Mouse (Mus musculus) neural tube, embryonic 12.5 days (tissue): ENCODE results near the gene Fem1a. TPM values are rescaled to one million over a fixed set of nuclear protein-coding genes. Genes with fewer than 3 reads are reported as not detected.

Source experiments
- ATAC-seq: fragments of 200-750 bp; cut with Nextera tagmentation; 2 replicates; pipeline ENCODE4 v1.8.0; 2017; ENCODE audit warnings: low read depth, mild to moderate bottlenecking, moderate TSS enrichment, moderate library complexity; ENCODE audit not compliant: low FRiP score
- H3K27ac ChIP-seq: fragments of 300-500 bp; sonication (generic); 2 replicates; pipeline ENCODE4 v1.5.1; 2016
- H3K27me3 ChIP-seq: fragments of 300-500 bp; sonication (generic); replicated peaks from 2 replicates; pipeline ENCODE4 v1.6.1; 2016; ENCODE audit warnings: mild to moderate bottlenecking
- H3K36me3 ChIP-seq: fragments of 300-500 bp; sonication (generic); 2 replicates; pipeline ENCODE4 v1.6.1; 2016; ENCODE audit warnings: mild to moderate bottlenecking
- H3K4me1 ChIP-seq: fragments of 300-500 bp; sonication (generic); 2 replicates; pipeline ENCODE4 v1.6.1; 2016
- H3K4me2 ChIP-seq: fragments of 300-500 bp; sonication (generic); replicated peaks from 2 replicates; pipeline ENCODE4 v1.6.1; 2016; ENCODE audit warnings: mild to moderate bottlenecking
- H3K4me3 ChIP-seq: fragments of 300-500 bp; sonication (generic); 2 replicates; pipeline ENCODE4 v1.5.1; 2016
- H3K9ac ChIP-seq: fragments of 300-500 bp; sonication (generic); 2 replicates; pipeline ENCODE4 v1.6.1; 2016; ENCODE audit warnings: mild to moderate bottlenecking
- H3K9me3 ChIP-seq: fragments of 300-500 bp; sonication (generic); 2 replicates; pipeline ENCODE4 v1.6.1; 2016; ENCODE audit warnings: mild to moderate bottlenecking
- WGBS: fragments of 180-500 bp; shearing (Covaris S2); methylation state at CpG from one replicate; pipeline ENCODE4 v1.1.7; 2016; 5-methylcytosine and 5-hydroxymethylcytosine counted together
- polyA plus RNA-seq: library from polyadenylated mRNA; unstranded; fragments of >200 nt; fragmentation: Nextera tagmentation; extraction: Ambion mirVana; gene quantifications from 2 replicates; pipeline ENCODE4 v1.2.1, GENCODE M21; 2016

The Fem1a gene
- polyA plus RNA-seq, 1 experiment from 2014 or later: 20.6 TPM

- Histone ChIP-seq H3K36me3 (no peaks in the 10 kb centered on the region), H3K27ac (no peak overlapping the region), H3K9ac (no peak overlapping the region), H3K4me1 (no peaks in the 10 kb centered on the region), H3K9me3 (no peaks in the 10 kb centered on the region), H3K4me3 (no peak overlapping the region), H3K4me2 (no peak overlapping the region), H3K27me3 (no peaks in the 10 kb centered on the region; the same call in none of the 2 replicates)
- 32% methylated on average over 1 of the region's 1 CpGs for WGBS
- ATAC-seq: no peak
Observed at GRCm38 (mm10) chr17:56224916-56225315, 31.7 kb upstream of the Fem1a start.

GRCm38 (mm10) chr17:56226566-56226965, 30.0 kb upstream of the Fem1a start:
- WGBS: 82% methylated on average over 3 of the region's 3 CpGs
- no peak overlapping the region for H3K4me3 ChIP-seq
- H3K27me3 ChIP-seq: no peaks in the 10 kb centered on the region; the same call in none of the 2 replicates
- H3K9ac ChIP-seq: no peak overlapping the region
- H3K9me3 ChIP-seq: no peaks in the 10 kb centered on the region
- H3K4me2 ChIP-seq: no peak overlapping the region
- no peak overlapping the region for H3K27ac ChIP-seq
- no peaks in the 10 kb centered on the region for H3K4me1 ChIP-seq
- no peak for ATAC-seq
- H3K36me3 ChIP-seq: no peaks in the 10 kb centered on the region

DNA sequence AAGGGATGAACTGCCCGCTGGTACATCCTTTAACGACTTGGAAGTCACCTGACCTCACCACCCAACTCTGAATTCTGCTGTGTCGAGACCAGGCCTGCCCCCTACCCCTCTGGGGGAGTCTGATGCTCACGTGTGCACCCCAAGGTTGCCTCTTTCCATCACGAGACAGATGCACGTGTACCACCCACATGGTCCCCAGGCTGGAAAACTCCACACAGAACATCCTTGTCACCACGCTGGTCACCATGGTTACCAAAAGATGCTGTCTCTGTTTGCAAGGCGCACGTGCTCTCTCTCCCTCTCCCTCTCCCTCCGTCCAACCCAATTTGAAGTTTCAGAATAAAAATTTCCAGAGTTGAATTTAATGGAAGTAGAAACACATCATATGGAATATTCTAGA, 26.7 kb upstream of the Fem1a start:
- Histone ChIP-seq H3K4me1 (peaks cover 10% of the 10 kb centered on the region), H3K9ac (no peak overlapping the region), H3K9me3 (no peaks in the 10 kb centered on the region), H3K36me3 (no peaks in the 10 kb centered on the region), H3K4me3 (no peak overlapping the region), H3K4me2 (no peak overlapping the region), H3K27ac (no peak overlapping the region), H3K27me3 (no peaks in the 10 kb centered on the region; the same call in 1 of the 2 replicates)
- no peak for ATAC-seq
- 66% methylated on average over 10 of the region's 10 CpGs for WGBS

DNA sequence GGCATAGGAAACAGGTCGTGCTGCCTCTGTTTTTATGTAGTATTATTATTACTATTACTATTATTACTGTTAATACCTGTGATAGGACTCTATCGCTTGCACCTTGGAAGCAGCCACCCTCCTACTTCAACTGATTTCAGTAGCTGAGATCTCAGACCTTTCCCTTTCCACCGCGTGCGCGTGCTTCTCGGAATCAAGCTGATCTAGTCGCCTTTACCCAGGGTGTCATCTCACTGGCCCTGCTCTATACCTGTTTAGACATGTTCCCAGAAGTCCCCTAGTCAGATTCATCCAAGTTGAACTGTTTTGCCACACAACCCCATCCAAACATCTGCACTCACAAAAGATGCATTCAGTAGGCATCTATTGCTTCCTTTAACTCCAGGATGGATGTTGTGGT, 23.2 kb upstream of the Fem1a start:
- no peaks in the 10 kb centered on the region for H3K27me3 ChIP-seq
- peak overlapping the region; percentile 13; the same call in 1 of the 2 replicates for H3K4me3 ChIP-seq
- peak; percentile 37; the same call in 1 of the 2 replicates for ATAC-seq
- no peak overlapping the region for H3K9ac ChIP-seq
- no peaks in the 10 kb centered on the region for H3K9me3 ChIP-seq
- H3K4me2 ChIP-seq: peak overlapping the region; percentile 53
- H3K4me1 ChIP-seq: peaks cover 10% of the 10 kb centered on the region
- WGBS: 52% methylated on average over 8 of the region's 8 CpGs
- H3K36me3 ChIP-seq: no peaks in the 10 kb centered on the region
- H3K27ac ChIP-seq: no peak overlapping the region

DNA sequence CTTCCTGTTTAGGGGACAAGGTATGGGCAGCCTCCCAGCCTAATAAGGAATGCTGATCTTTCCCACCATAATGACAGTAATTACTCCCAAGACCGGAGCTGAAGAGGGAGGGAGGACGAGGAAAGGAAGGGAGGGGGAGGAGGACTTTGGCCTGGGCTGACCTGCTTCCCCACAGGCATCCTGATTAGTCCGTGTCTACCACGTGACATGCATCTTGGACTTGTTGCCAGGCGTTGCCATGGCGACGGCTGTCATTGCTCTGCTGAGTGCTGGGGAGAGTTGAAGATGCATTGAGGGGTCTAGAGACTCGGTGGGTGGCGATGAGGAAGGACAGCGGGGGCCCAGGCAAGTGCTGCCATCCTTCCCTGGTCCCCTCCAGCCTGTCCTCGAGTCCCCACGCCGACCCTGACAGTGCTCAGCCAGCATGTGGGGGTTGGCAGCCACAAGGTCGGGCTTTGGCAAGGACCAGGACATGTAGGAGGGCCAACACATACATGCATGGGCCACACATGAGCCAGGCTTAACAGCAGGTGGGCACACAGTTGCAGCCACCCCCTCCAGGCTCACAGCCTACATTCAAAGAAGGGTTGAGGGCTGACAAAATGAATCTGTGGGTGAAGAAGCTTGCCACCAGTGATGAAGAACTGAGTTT, 22.7 kb upstream of the Fem1a start:
- H3K9me3 ChIP-seq: no peaks in the 10 kb centered on the region
- no peaks in the 10 kb centered on the region for H3K27me3 ChIP-seq
- no peak overlapping the region for H3K9ac ChIP-seq
- no peak overlapping the region for H3K27ac ChIP-seq
- H3K4me3 ChIP-seq: peak overlapping the region; percentile 13; the same call in 1 of the 2 replicates
- peaks cover 10% of the 10 kb centered on the region for H3K4me1 ChIP-seq
- no peaks in the 10 kb centered on the region for H3K36me3 ChIP-seq
- peak overlapping the region; percentile 53 for H3K4me2 ChIP-seq
- ATAC-seq: peak; percentile 97
- WGBS: 2% methylated on average over 14 of the region's 14 CpGs

GRCm38 (mm10) chr17:56241541-56242401, 14.8 kb upstream of the Fem1a start:
- Histone ChIP-seq H3K4me1 (no peaks in the 10 kb centered on the region), H3K9me3 (no peaks in the 10 kb centered on the region), H3K9ac (peak overlapping the region; percentile 49; the same call in 1 of the 2 replicates), H3K27ac (no peak overlapping the region), H3K36me3 (no peaks in the 10 kb centered on the region), H3K4me3 (peak overlapping the region; percentile 31), H3K4me2 (peak overlapping the region; percentile 52), H3K27me3 (peaks cover 19% of the 10 kb centered on the region)
- under 1% methylated on average over 33 of the region's 33 CpGs for WGBS
- peak; percentile 70 for ATAC-seq

- H3K4me2 ChIP-seq: no peak overlapping the region
- H3K27ac ChIP-seq: no peak overlapping the region
- 55% methylated on average over 7 of the region's 7 CpGs for WGBS
- no peaks in the 10 kb centered on the region for H3K36me3 ChIP-seq
- no peak overlapping the region for H3K4me3 ChIP-seq
- H3K4me1 ChIP-seq: peaks cover 4% of the 10 kb centered on the region; the same call in 1 of the 2 replicates
- H3K27me3 ChIP-seq: peaks cover 19% of the 10 kb centered on the region
- ATAC-seq: peak; percentile 23; the same call in 1 of the 2 replicates
- no peak overlapping the region for H3K9ac ChIP-seq
- H3K9me3 ChIP-seq: no peaks in the 10 kb centered on the region
Observed at GRCm38 (mm10) chr17:56245608-56246007, 11.0 kb upstream of the Fem1a start.

DNA sequence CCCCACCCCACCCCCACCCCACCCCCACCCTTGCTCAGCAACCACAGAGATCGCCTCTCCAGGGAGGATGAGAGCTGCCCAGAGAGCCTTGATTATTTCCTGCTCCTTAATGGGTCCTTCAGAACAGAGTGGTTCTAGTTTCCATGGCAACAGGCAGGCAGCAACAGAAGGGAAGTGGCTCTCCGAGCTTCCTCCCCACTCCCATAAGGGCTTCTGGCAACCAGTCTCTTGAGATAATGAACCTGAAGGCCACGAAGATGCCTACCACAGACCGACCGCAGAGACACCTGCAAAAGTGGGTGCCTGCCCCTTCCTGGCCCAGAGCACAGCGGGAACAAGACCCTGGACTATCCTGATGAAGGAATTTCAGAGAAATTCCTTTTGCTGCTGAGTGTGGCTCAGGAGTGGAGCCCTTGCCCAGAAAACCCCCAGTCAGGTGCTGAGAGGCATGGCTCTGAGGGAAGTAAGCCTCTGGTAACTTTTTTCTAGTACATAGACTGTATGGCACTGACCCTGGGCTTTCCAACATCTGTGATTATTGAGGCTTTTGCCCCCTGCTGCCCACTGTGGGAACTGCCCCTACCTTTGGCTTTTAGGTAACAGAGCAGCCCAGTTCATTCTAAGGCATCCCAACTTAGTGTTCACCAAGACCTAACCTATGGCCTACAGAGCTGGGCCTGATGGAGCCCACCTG, 5.3 kb upstream of the Fem1a start:
- H3K4me3 ChIP-seq: no peak overlapping the region
- H3K4me1 ChIP-seq: peaks cover 13% of the 10 kb centered on the region
- no peaks in the 10 kb centered on the region for H3K36me3 ChIP-seq
- no peak overlapping the region for H3K9ac ChIP-seq
- WGBS: 24% methylated on average over 6 of the region's 6 CpGs
- no peaks in the 10 kb centered on the region for H3K27me3 ChIP-seq
- H3K27ac ChIP-seq: no peak overlapping the region; the same call in 1 of the 2 replicates
- no peaks in the 10 kb centered on the region for H3K9me3 ChIP-seq
- ATAC-seq: peak; percentile 44
- peak overlapping the region; percentile 37 for H3K4me2 ChIP-seq

DNA sequence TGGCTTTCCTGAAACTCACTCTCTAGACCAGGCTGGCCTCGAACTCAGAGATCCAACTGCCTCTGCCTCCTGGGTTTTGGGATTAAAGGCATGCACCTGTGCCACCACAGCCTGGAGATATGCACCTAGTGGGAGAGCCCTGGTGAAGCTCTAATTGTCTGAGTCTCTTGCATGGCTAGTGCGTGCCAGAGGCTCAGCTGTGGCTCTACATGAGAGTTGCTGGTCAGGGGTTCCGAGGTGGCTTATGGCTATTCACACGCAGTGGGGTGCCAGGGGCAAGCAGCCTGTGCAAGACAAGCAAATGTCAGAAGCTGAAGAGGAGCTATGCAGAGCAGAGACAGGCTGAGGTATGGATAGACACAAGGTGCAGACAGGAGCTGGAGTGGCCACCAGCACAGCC, 1.9 kb upstream of the Fem1a start:
- no peak overlapping the region for H3K27ac ChIP-seq
- no peak overlapping the region for H3K4me2 ChIP-seq
- H3K9ac ChIP-seq: no peak overlapping the region
- no peak overlapping the region for H3K4me3 ChIP-seq
- H3K9me3 ChIP-seq: no peaks in the 10 kb centered on the region
- H3K27me3 ChIP-seq: no peaks in the 10 kb centered on the region
- H3K36me3 ChIP-seq: peaks cover 17% of the 10 kb centered on the region
- WGBS: 72% methylated on average over 4 of the region's 4 CpGs
- ATAC-seq: no peak
- H3K4me1 ChIP-seq: peaks cover 36% of the 10 kb centered on the region

DNA sequence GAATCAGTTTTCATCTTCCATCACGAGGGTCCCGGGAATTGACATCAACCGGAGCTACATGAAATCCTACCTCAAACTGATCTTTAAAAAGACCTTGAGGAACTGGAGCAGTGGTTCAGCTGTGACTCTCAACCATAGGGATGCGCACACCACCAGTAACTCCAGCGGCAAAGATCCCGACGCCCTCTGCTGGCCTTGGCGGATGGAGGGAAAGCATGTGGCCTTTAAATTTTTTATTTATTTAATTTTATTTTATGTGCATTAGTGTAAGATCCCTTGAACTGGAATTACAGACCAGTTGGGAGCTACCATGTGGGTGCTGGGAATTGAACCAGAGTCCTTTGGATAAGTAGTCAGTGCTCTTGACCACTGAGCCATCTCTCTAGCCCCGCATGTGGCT, 1.2 kb upstream of the Fem1a start:
- Histone ChIP-seq H3K9ac (no peak overlapping the region), H3K4me3 (no peak overlapping the region), H3K9me3 (no peaks in the 10 kb centered on the region), H3K27ac (no peak overlapping the region), H3K4me2 (peak overlapping the region; percentile 92), H3K36me3 (peaks cover 25% of the 10 kb centered on the region), H3K27me3 (no peaks in the 10 kb centered on the region), H3K4me1 (peaks cover 41% of the 10 kb centered on the region)
- WGBS: 24% methylated on average over 9 of the region's 9 CpGs
- no peak for ATAC-seq

GRCm38 (mm10) chr17:56255863-56256238, 759 bp upstream of the Fem1a start:
- WGBS: under 1% methylated on average over 32 of the region's 32 CpGs

More at GRCm38 (mm10) chr17:56255863-56256238, 759 bp upstream of the Fem1a start:
- Histone ChIP-seq H3K27me3 (no peaks in the 10 kb centered on the region), H3K36me3 (peaks cover 29% of the 10 kb centered on the region), H3K9ac (peak overlapping the region; percentile 46; the same call in 1 of the 2 replicates), H3K4me2 (peak overlapping the region; percentile 92), H3K27ac (peak overlapping the region; percentile 3; the same call in 1 of the 2 replicates), H3K4me3 (peak overlapping the region; percentile 78), H3K4me1 (peaks cover 41% of the 10 kb centered on the region), H3K9me3 (no peaks in the 10 kb centered on the region)
- peak; percentile 94 for ATAC-seq
